16 mouse cellular contexts compared by ENCODE assay signal in genomic region chr6:17506831-17507230, GRCm38 (mm10). TPM values are rescaled to one million over a fixed set of nuclear protein-coding genes. Genes with fewer than 3 reads are reported as not detected.
DNase-seq lines count a peak whose midpoint lies in the region; ATAC-seq lines count a peak whose summit lies in the region.
"Had no signal": no experiment of that assay in that cellular context is flagged by ENCODE, and none has a peak within 500 bp of the region (broad histone marks: within the 10 kb centered on the region; RNA-seq: fewer than 3 reads in every experiment).

No protein-coding gene starts in this region.

- peak overlapping the region; percentile 11 for H3K27ac ChIP-seq in kidney, embryonic 16.5 days (ENCODE audit: low read length)
- no peak overlapping the region for H3K27ac ChIP-seq in stomach, embryonic 15.5 days
- no peak overlapping the region for H3K27ac ChIP-seq in midbrain, embryonic 11.5 days (ENCODE audit: low read depth, low read length)
- H3K27ac ChIP-seq: liver, embryonic 13.5 days had no signal

- peaks cover 8% of the 10 kb centered on the region for H3K4me1 ChIP-seq in kidney, embryonic 16.5 days (ENCODE audit: insufficient read depth, low read length)
- H3K4me1 ChIP-seq in stomach, embryonic 15.5 days = 0 out of 2 replicates have a peak, but pooled peaks cover under 1% of the 10 kb centered on the region
- H3K4me1 ChIP-seq in midbrain, embryonic 11.5 days (ENCODE audit: control insufficient read depth, insufficient read depth, low read length) = no peaks in the 10 kb centered on the region
- H3K4me1 ChIP-seq: heart, embryonic 12.5 days had no signal

- H3K9me3 ChIP-seq in kidney, embryonic 16.5 days (ENCODE audit: low read length) = no peaks in the 10 kb centered on the region
- no peaks in the 10 kb centered on the region for H3K9me3 ChIP-seq in stomach, embryonic 15.5 days
- H3K9me3 ChIP-seq in midbrain, embryonic 11.5 days (ENCODE audit: control insufficient read depth, low read length) = no peaks in the 10 kb centered on the region
- H3K9me3 ChIP-seq: heart, embryonic 12.5 days; liver, embryonic 13.5 days had no signal

- 74% methylated on average over 2 of the region's 2 CpGs for WGBS in kidney, embryonic 16.5 days
- 67% methylated on average over 2 of the region's 2 CpGs for WGBS in stomach, embryonic 15.5 days
- 92% methylated on average over 2 of the region's 2 CpGs for WGBS in midbrain, embryonic 11.5 days

- no peaks in the 10 kb centered on the region for H3K36me3 ChIP-seq in kidney, embryonic 16.5 days (ENCODE audit: insufficient read depth, low read length)
- H3K36me3 ChIP-seq in stomach, embryonic 15.5 days = no peaks in the 10 kb centered on the region
- no peaks in the 10 kb centered on the region for H3K36me3 ChIP-seq in midbrain, embryonic 11.5 days (ENCODE audit: control insufficient read depth, insufficient read depth, low read length)
- H3K36me3 ChIP-seq: heart, embryonic 12.5 days; liver, embryonic 13.5 days had no signal

- peak; percentile 83 for ATAC-seq in kidney, embryonic 16.5 days (ENCODE audit: low FRiP score, low TSS enrichment)
- ATAC-seq in stomach, embryonic 15.5 days (ENCODE audit: insufficient read depth, low FRiP score, low read depth) = peak; percentile 61
- no peak for ATAC-seq in midbrain, embryonic 11.5 days (ENCODE audit: low FRiP score)
- ATAC-seq: CD4-positive, CD25-positive, alpha-beta regulatory T cell, adult 4 months had no signal

- H3K4me2 ChIP-seq in kidney, embryonic 16.5 days (replicated peaks; ENCODE audit: low read depth, low read length) = no peak overlapping the region
- H3K4me2 ChIP-seq in stomach, embryonic 15.5 days = no peak overlapping the region
- no peak overlapping the region for H3K4me2 ChIP-seq in midbrain, embryonic 11.5 days
- H3K4me2 ChIP-seq: heart, embryonic 12.5 days; liver, embryonic 13.5 days had no signal

- no peak overlapping the region for H3K4me3 ChIP-seq in kidney, embryonic 16.5 days (ENCODE audit: low read length)
- no peak overlapping the region for H3K4me3 ChIP-seq in stomach, embryonic 15.5 days (replicated peaks)
- H3K4me3 ChIP-seq in midbrain, embryonic 11.5 days (ENCODE audit: low read depth, low read length) = no peak overlapping the region
- H3K4me3 ChIP-seq: erythroblast, embryonic 14.5 days; heart, embryonic 12.5 days; liver, embryonic 13.5 days had no signal

- no peaks in the 10 kb centered on the region for H3K27me3 ChIP-seq in kidney, embryonic 16.5 days (ENCODE audit: insufficient read depth, low read length)
- no peaks in the 10 kb centered on the region for H3K27me3 ChIP-seq in stomach, embryonic 15.5 days (replicated peaks)
- H3K27me3 ChIP-seq in midbrain, embryonic 11.5 days (ENCODE audit: control insufficient read depth, insufficient read depth, low read length) = no peaks in the 10 kb centered on the region
- H3K27me3 ChIP-seq: heart, embryonic 12.5 days; liver, embryonic 13.5 days had no signal

- DNase-seq in 3134 (ENCODE audit: extremely low read depth, insufficient read length, low spot score) (peak; percentile 74), adipocyte (ENCODE audit: low spot score) (peak; percentile 44)
- no peak for DNase-seq in heart, adult 9 months (ENCODE audit: low spot score in 2 of 2)
- no peak for DNase-seq in midbrain, embryonic 11.5 days (ENCODE audit: low spot score, missing footprints)
- no peak for DNase-seq in thymus, postnatal 14 days
- DNase-seq: cerebellum, adult 18-20 months; embryo, embryonic 11 days; gastrocnemius, postnatal 36 days; heart, postnatal 4 days; left cerebral cortex, postnatal 4 days; liver, embryonic 13.5 days had no signal

- H3K9ac ChIP-seq in kidney, embryonic 16.5 days (replicated peaks; ENCODE audit: low read length) = no peak overlapping the region
- no peak overlapping the region for H3K9ac ChIP-seq in stomach, embryonic 15.5 days
- no peak overlapping the region for H3K9ac ChIP-seq in midbrain, embryonic 11.5 days (ENCODE audit: low read length)
- H3K9ac ChIP-seq: heart, embryonic 12.5 days; liver, embryonic 13.5 days had no signal

RNA-seq across cellular contexts. Expression of gene Met, which starts 43.2 kb away (rescaled TPM):
- 18.5 and 20.5 TPM in 2 replicates for polyA plus RNA-seq in kidney, embryonic 16.5 days (2015; fragmentation: Nextera tagmentation; extraction: Ambion mirVana)
- 10.5 and 13.2 TPM in 2 replicates for polyA plus RNA-seq in stomach, embryonic 15.5 days (2015; fragmentation: Nextera tagmentation; extraction: Ambion mirVana)
- polyA plus RNA-seq in midbrain, embryonic 11.5 days (2014; fragmentation: Nextera tagmentation; extraction: Ambion mirVana) = 1.1 and 1.6 TPM in 2 replicates
- polyA plus RNA-seq: erythroblast, embryonic 14.5 days had no signal

Comparison
In these comparisons a context has a peak if more than half of its experiments do, and no peak if none do; other contexts are left out.
1. DNase-seq: peak in 3134 (single experiment) and adipocyte (single experiment); none in heart, adult 9 months (0 of 2), midbrain, embryonic 11.5 days (single experiment) and thymus, postnatal 14 days (single experiment).